Mouse (Mus musculus) gastrocnemius, adult 8-10 months (tissue): ENCODE results near the gene Afap1l2. TPM values are rescaled to one million over a fixed set of nuclear protein-coding genes. Genes with fewer than 3 reads are reported as not detected.
A peak's percentile ranks its signal among the peaks of the same experiment; 100 is the strongest.

Experiments used
- DNase-seq, 2 experiments: peaks; one replicate each; pipeline ENCODE4 v3.0.0; 2022; ENCODE audit warnings: low spot score in 2 of 2
- total RNA-seq, 4 experiments: library from RNA; stranded (reverse); gene quantifications; 2 replicates each; pipeline ENCODE4 v1.2.4; 2022

Afap1l2 gene
- 1 to 10 TPM; 1.4 to 2.1 (median 1.8) TPM for total RNA-seq

- DNase-seq: peak; percentile 23 to 28
Observed at GRCm38 (mm10) chr19:57007781-57008710, at the start of gene Afap1l2. Afap1l2 (minus strand) TSS chr19:57008228.

DNA sequence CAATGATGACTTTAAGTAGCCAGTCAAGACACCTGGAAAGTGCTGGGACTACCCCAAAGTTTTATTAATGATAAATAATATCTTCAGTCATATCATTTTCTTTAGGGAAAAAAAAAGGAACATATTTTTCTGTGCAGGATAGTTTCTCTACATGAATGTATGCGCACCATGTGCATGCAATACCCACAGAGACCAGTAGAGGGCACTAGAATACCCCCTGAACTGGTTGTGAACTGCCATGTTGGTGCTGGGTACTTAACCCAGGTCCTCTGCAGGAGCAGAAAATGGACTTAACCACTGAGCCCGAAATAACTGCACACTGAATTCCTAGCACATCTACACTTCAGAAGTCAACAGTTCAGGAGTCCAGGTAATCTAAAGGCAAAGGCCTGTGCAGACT, 49.5 kb upstream of the Afap1l2 start:
- no peak for DNase-seq

DNA sequence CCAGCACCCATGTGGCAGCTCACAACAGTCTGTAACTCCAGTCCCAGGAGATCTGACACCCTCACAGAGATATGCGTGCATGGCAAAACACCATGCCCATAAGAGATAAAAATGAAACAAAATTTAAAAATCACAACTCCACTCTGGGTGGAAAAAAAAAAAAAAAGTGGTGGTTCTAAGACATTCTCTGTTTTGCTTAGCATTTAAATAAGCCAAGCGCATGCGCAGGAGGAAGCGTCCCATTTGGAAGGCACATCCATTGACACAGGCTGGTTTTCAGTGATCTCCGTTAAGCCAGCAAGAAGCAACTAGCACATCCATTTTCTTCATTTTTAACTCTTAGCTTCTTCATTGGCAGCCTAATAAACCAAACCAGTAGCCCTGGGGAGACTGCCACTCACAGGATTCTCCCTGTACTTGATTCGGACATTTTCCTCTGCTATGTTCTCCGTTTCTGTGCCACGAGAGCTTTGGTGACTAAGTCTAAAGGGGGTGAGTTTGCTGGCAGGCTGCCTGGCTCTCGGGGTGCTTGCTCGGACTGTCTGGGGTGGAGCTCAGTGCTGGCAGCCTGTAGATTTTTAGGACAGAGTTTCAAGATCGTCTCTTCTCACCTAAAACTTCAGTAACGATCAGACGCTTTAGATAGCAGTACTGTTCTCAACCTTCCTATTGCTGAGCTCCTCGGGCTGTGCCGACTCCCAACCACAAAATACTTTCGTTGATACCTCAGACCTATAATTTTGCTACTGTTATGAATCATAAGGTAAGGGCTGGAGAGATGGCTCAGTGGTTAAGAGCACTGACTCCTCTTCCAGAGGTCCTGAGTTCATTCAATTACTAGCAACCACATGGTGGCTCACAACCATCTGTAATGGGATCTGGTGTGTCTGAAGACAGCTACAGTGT, 47.4 kb upstream of the Afap1l2 start:
- DNase-seq: no peak

- no peak for DNase-seq
Observed at GRCm38 (mm10) chr19:57052959-57053358, 44.9 kb upstream of the Afap1l2 start.

DNA sequence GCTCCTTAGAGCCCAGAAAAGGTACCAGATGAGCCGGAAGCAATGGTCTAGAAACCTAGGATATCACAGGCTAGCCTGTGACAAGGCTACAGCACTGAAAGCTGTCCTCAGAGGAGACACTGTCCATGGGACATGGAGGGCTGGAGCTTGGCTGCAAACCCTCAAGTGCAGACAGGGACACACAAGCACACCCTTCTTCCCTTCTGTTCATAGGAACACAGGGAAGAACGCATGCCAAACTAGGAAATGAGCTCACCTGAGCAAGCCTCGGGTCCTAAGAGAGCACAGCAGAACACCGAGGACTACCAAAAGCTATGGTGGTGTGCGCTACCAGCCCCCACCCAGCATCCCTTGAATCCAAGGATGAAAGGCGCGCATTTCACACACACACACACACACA, 44.0 kb upstream of the Afap1l2 start:
- no peak for DNase-seq

DNA sequence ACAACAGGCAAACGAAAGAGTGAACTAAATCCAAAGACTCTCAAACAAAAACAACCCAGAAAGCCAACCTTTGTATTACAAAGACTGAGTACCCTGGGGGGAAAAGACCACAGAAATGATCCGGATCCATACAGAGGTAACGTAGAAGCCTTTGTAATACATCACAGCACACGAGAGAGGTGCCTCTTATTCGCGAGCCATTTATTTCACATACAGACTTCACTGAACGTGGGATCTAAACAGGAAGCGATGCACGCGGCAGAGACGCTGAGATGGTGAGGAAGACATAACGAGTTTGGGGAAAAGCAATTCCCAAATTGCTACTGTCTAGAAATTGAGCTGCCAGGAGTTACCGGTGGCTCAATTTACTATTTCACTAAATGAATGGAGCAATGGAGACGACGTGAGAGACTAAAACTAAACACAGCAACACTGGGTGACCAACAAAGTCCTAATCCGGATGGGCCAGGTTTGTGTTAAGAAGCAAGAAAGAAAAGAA, 41.6 kb upstream of the Afap1l2 start:
- no peak for DNase-seq

- no peak for DNase-seq
Observed at GRCm38 (mm10) chr19:57047671-57048320, 39.8 kb upstream of the Afap1l2 start.

DNA sequence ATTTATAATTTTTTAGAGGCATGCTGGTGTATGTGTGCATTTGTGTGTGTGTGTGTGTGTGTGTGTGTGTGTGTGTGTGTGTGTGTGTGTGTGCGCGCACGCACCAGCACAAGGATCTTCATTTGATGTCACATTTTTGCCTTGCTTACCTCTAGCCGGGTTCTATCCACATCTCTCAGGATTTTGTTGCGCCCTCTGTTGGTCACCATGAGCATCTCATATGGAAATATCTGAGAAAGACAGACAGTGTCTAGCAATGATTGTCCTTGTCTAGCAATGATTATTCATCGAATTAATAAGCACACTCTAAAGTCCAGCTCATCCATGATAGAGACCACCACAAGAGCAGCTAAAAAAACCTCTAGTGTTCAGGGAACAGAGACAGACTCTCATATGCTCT, 31.2 kb upstream of the Afap1l2 start:
- no peak for DNase-seq

- peak in 1 of 2 experiments; percentile 22 for DNase-seq
Observed at GRCm38 (mm10) chr19:57036860-57037259, 28.8 kb upstream of the Afap1l2 start.

- DNase-seq: peak; percentile 39 to 47
Observed at GRCm38 (mm10) chr19:57031582-57031981, 23.6 kb upstream of the Afap1l2 start.

- DNase-seq: no peak
Observed at GRCm38 (mm10) chr19:57029461-57029860, 21.4 kb upstream of the Afap1l2 start.

DNA sequence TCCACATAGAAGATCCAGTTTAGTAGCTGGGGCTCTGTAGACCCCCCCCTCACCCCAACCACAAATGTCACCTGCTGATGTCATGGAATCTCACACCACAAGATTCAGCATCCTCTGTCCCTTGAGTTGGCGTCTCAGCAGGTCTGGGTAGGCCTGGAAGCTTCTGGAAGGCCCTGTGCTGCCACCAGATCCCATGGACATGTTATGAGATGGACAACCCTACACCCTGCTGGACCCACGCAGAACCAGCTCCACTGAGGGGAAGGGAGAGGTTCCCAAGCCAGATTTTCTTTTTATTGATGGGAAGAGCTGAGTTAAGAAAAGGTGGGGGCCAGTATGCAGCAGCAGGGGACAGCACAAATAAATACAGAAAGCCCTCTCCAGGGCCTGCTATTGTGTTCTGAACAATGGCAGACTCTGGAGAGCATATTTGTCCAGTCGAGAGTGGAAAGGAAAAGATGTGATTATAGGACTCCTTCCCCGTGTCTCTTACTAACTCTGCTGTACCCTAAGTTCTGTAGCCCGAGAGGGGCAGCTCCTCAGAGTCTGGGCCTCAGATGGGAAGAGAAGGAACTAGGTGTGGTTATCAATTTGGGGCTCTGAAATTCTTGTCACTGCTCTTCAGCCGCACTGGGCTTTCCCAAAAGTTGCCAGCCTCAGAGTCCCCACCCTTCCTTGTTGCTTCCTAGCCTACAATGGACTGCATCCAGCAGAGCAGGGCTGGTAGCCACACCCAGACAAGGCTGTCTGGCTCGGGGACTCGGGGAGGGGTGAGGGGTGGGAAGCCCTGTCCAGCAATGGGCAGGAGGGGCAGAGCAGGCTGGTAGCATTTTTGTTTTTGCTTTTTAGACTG, 20.5 kb upstream of the Afap1l2 start:
- no peak for DNase-seq

DNA sequence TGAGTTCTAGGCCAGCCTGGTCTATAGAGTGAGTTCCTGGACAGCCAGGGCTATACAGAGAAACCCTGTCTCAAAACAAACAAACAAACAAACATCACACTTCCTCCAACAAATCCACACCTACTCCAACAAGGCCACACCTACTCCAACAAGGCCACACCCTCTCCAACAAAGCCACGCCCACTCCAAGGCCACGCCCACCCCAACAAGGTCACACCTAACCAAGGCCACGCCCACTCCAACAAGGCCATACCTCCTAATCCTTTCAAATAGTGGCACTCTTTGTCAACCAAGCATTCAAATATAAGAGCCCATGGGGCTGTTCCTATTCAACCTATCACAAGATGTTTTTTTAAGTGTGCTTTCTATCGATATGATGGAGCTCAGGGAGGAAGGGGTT, 18.5 kb upstream of the Afap1l2 start:
- DNase-seq: no peak

GRCm38 (mm10) chr19:57017785-57018179, 9.8 kb upstream of the Afap1l2 start:
- no peak for DNase-seq

- DNase-seq: no peak
Observed at GRCm38 (mm10) chr19:57016995-57017784, 9.2 kb upstream of the Afap1l2 start.

- DNase-seq: peak; percentile 28 to 50
Observed at GRCm38 (mm10) chr19:57014808-57015207, 6.8 kb upstream of the Afap1l2 start.

DNA sequence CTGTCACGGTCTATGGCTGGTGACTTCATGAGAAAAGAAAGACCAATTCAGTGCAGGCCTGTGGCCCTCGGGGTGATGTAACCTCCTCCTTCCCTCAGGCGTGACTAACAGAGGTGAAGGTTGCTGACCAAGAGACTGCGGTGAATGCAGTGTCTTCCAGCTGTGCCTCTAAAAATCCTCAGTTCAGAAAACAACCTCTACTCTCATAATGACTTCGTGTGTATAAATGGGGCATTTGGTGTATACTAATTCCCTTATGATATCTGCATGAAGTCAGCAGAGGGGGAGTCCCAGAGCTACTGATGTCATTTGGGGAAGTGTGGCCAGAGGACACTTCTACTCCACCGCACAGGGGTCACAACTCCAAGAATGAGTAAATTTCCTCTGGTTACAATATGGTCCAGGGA, 5.2 kb upstream of the Afap1l2 start:
- DNase-seq: no peak

DNA sequence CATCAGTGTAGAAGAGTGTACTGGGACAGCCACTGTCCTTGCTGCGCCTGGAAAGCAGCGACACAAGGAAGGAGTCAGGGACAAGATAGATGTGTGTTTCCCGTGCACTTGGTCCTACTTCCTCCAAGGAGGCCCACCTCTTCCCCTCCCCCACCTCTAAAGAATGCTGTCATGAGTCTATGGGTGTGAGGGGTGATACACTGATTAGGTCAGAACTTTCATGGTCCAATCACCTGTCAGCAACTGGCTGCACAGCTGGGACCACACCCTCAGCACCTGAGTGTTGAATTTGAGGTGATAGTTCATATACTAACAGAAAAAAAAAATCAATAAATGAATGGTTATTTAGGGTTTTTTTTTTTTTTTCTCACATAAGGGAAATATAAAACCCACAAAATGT, 4.0 kb upstream of the Afap1l2 start:
- DNase-seq: no peak

- DNase-seq: no peak
Observed at GRCm38 (mm10) chr19:57010064-57010463, 2.0 kb upstream of the Afap1l2 start.

- no peak for DNase-seq
Observed at GRCm38 (mm10) chr19:57009653-57010052, 1.6 kb upstream of the Afap1l2 start.
